Mouse (Mus musculus): ENCODE data around the gene Cyb5d1. TPM values are rescaled to one million over a fixed set of nuclear protein-coding genes. Genes with fewer than 3 reads are reported as not detected.

Cyb5d1 gene
- polyA plus RNA-seq, 1 experiment from 2014 or later: 48.6 TPM

- no peak for ATAC-seq
- H3K4me3 ChIP-seq: no peak overlapping the region
- no peaks in the 10 kb centered on the region for H3K9me3 ChIP-seq (replicated peaks)
- peak overlapping the region; percentile 63 for H3K27ac ChIP-seq
- peaks cover 75% of the 10 kb centered on the region for H3K36me3 ChIP-seq (ENCODE audit: poor library complexity, severe bottlenecking)
- peaks cover 43% of the 10 kb centered on the region for H3K4me1 ChIP-seq
- H3K4me2 ChIP-seq: no peak overlapping the region
- H3K27me3 ChIP-seq: no peaks in the 10 kb centered on the region
- H3K9ac ChIP-seq: no peak overlapping the region
- 40% methylated on average over 7 of the region's 7 CpGs for whole genome bisulfite sequencing
Measured at GRCm38 (mm10) chr11:69362021-69362420, 33.4 kb downstream of the Cyb5d1 start.

- no peak for ATAC-seq
- H3K4me1 ChIP-seq: peaks cover 9% of the 10 kb centered on the region
- WGBS: 92% methylated on average over 12 of the region's 12 CpGs
- no peak overlapping the region for H3K4me2 ChIP-seq
- H3K27me3 ChIP-seq: no peaks in the 10 kb centered on the region
- no peak overlapping the region for H3K27ac ChIP-seq
- no peak overlapping the region for H3K4me3 ChIP-seq
- peaks cover 100% of the 10 kb centered on the region for H3K36me3 ChIP-seq (ENCODE audit: poor library complexity, severe bottlenecking)
- H3K9ac ChIP-seq: no peak overlapping the region
- H3K9me3 ChIP-seq (replicated peaks): no peaks in the 10 kb centered on the region
Measured at GRCm38 (mm10) chr11:69357690-69358089, 37.7 kb downstream of the Cyb5d1 start.

- H3K4me3 ChIP-seq: no peak overlapping the region
- H3K9me3 ChIP-seq (replicated peaks): no peaks in the 10 kb centered on the region
- ATAC-seq: no peak
- WGBS: 95% methylated on average over 5 of the region's 5 CpGs
- H3K27me3 ChIP-seq: no peaks in the 10 kb centered on the region
- peaks cover 100% of the 10 kb centered on the region for H3K36me3 ChIP-seq (ENCODE audit: poor library complexity, severe bottlenecking)
- no peak overlapping the region for H3K9ac ChIP-seq
- no peaks in the 10 kb centered on the region; the same call in 1 of the 2 replicates for H3K4me1 ChIP-seq
- no peak overlapping the region for H3K27ac ChIP-seq
- H3K4me2 ChIP-seq: no peak overlapping the region
Measured at GRCm38 (mm10) chr11:69356544-69356943, 38.9 kb downstream of the Cyb5d1 start.

- no peak overlapping the region for H3K4me2 ChIP-seq
- 92% methylated on average over 26 of the region's 26 CpGs for WGBS
- H3K9ac ChIP-seq: no peak overlapping the region
- H3K4me1 ChIP-seq: peaks cover 6% of the 10 kb centered on the region
- H3K36me3 ChIP-seq (ENCODE audit: poor library complexity, severe bottlenecking): peaks cover 90% of the 10 kb centered on the region
- no peak for ATAC-seq
- H3K9me3 ChIP-seq (replicated peaks): no peaks in the 10 kb centered on the region
- no peaks in the 10 kb centered on the region for H3K27me3 ChIP-seq
- H3K4me3 ChIP-seq: no peak overlapping the region
- H3K27ac ChIP-seq: no peak overlapping the region
Measured at GRCm38 (mm10) chr11:69346441-69346840, 49.0 kb downstream of the Cyb5d1 start.

Other genes starting within 250 kb of the Cyb5d1 start
- not detected in 2 replicates for gene Alox12b, start 238.6 kb downstream of the Cyb5d1 start, polyA plus RNA-seq (2015; fragmentation: Nextera tagmentation; extraction: Ambion mirVana)
- gene Alox8, start 197.8 kb downstream of the Cyb5d1 start, polyA plus RNA-seq (2015; fragmentation: Nextera tagmentation; extraction: Ambion mirVana): not detected in 2 replicates
- 0.18 and 0.29 TPM in 2 replicates for gene Gucy2e, start 158.6 kb downstream of the Cyb5d1 start, polyA plus RNA-seq (2015; fragmentation: Nextera tagmentation; extraction: Ambion mirVana)
- 37.1 and 43.3 TPM in 2 replicates for gene Cntrob, start 71.9 kb downstream of the Cyb5d1 start, polyA plus RNA-seq (2015; fragmentation: Nextera tagmentation; extraction: Ambion mirVana)
- gene Trappc1, start 71.7 kb downstream of the Cyb5d1 start, polyA plus RNA-seq (2015; fragmentation: Nextera tagmentation; extraction: Ambion mirVana): 208 and 210 TPM in 2 replicates
- gene Kcnab3, start 69.4 kb downstream of the Cyb5d1 start, polyA plus RNA-seq (2015; fragmentation: Nextera tagmentation; extraction: Ambion mirVana): 3.7 and 4.0 TPM in 2 replicates
- 72.6 and 78.8 TPM in 2 replicates for gene Rnf227, start 55.2 kb downstream of the Cyb5d1 start, polyA plus RNA-seq (2015; fragmentation: Nextera tagmentation; extraction: Ambion mirVana)
- gene Chd3, start 26.2 kb downstream of the Cyb5d1 start, polyA plus RNA-seq (2015; fragmentation: Nextera tagmentation; extraction: Ambion mirVana): 104 and 106 TPM in 2 replicates
- 100.0 and 108 TPM in 2 replicates for gene Naa38, start 144 bp downstream of the Cyb5d1 start, polyA plus RNA-seq (2015; fragmentation: Nextera tagmentation; extraction: Ambion mirVana)
- gene Tmem88, start 2.6 kb upstream of the Cyb5d1 start, polyA plus RNA-seq (2015; fragmentation: Nextera tagmentation; extraction: Ambion mirVana): 6.3 and 6.6 TPM in 2 replicates
- 55.4 and 59.3 TPM in 2 replicates for gene Kdm6b, start 18.0 kb upstream of the Cyb5d1 start, polyA plus RNA-seq (2015; fragmentation: Nextera tagmentation; extraction: Ambion mirVana)
- 1.7 and 2.0 TPM in 2 replicates for gene Dnah2, start 153.5 kb upstream of the Cyb5d1 start, polyA plus RNA-seq (2015; fragmentation: Nextera tagmentation; extraction: Ambion mirVana)
- 63.1 and 72.0 TPM in 2 replicates for gene Efnb3, start 164.6 kb upstream of the Cyb5d1 start, polyA plus RNA-seq (2015; fragmentation: Nextera tagmentation; extraction: Ambion mirVana)
- 32.0 and 35.1 TPM in 2 replicates for gene Wrap53, start 184.6 kb upstream of the Cyb5d1 start, polyA plus RNA-seq (2015; fragmentation: Nextera tagmentation; extraction: Ambion mirVana)
- 119 and 129 TPM in 2 replicates for gene Trp53, start 184.7 kb upstream of the Cyb5d1 start, polyA plus RNA-seq (2015; fragmentation: Nextera tagmentation; extraction: Ambion mirVana)
- gene Atp1b2, start 210.3 kb upstream of the Cyb5d1 start, polyA plus RNA-seq (2015; fragmentation: Nextera tagmentation; extraction: Ambion mirVana): 12.7 and 14.0 TPM in 2 replicates
- gene Shbg, start 222.3 kb upstream of the Cyb5d1 start, polyA plus RNA-seq (2015; fragmentation: Nextera tagmentation; extraction: Ambion mirVana): not detected in 2 replicates
- gene Sat2, start 226.4 kb upstream of the Cyb5d1 start, polyA plus RNA-seq (2015; fragmentation: Nextera tagmentation; extraction: Ambion mirVana): 20.6 and 22.7 TPM in 2 replicates
- 38.7 and 42.2 TPM in 2 replicates for gene Fxr2, start 237.4 kb upstream of the Cyb5d1 start, polyA plus RNA-seq (2015; fragmentation: Nextera tagmentation; extraction: Ambion mirVana)